Mouse (Mus musculus): ENCODE data around the gene Rasa4. TPM values are rescaled to one million over a fixed set of nuclear protein-coding genes. Genes with fewer than 3 reads are reported as not detected.
A peak's percentile ranks its signal among the peaks of the same experiment; 100 is the strongest.

Gene Rasa4
- total and polyA plus RNA-seq, 2 experiments from 2014 or later = 19.2 to 27.0 TPM

GRCm38 (mm10) chr5:136135571-136136291, 52.0 kb downstream of the Rasa4 start, which contains the start of the genes Lrwd1 and Alkbh4:
TSS of gene Lrwd1 (minus strand) at chr5:136136074.
TSS of gene Alkbh4 (plus strand) at chr5:136136146.
- Histone ChIP-seq H3K9ac (replicated peaks; ENCODE audit: low read length) (peak within 1 kb of the TSS; percentile 77), H3K9me3 (ENCODE audit: low read length) (no peaks in the 10 kb centered on the region), H3K36me3 (ENCODE audit: insufficient read depth, low read length) (peaks cover 16% of the 10 kb centered on the region; the same call in 1 of the 2 replicates), H3K4me3 (ENCODE audit: low read length) (peak within 1 kb of the TSS; percentile 81), H3K4me2 (ENCODE audit: low read depth, low read length) (peak within 1 kb of the TSS; percentile 83), H3K27ac (peak within 1 kb of the TSS; percentile 64), H3K27me3 (ENCODE audit: insufficient read depth, low read length) (no peaks in the 10 kb centered on the region), H3K4me1 (ENCODE audit: insufficient read depth, low read length) (peaks cover 7% of the 10 kb centered on the region)
- peak; percentile 97 for DNase-seq (ENCODE audit: low spot score)
- ATAC-seq = peak; percentile 93
- WGBS = under 1% methylated on average over 60 of the region's 60 CpGs
- peak; percentile 84 for TF ChIP-seq CTCF (IDR thresholded peaks at IDR 0.05; ENCODE audit: low read depth)

GRCm38 (mm10) chr5:136136292-136136990, 52.7 kb downstream of the Rasa4 start:
- H3K36me3 ChIP-seq (ENCODE audit: insufficient read depth, low read length) = peaks cover 24% of the 10 kb centered on the region
- H3K4me1 ChIP-seq (ENCODE audit: insufficient read depth, low read length) = peaks cover 7% of the 10 kb centered on the region
- DNase-seq (ENCODE audit: low spot score) (no peak), ATAC-seq (peak; percentile 7; the same call in 1 of the 2 replicates)
- H3K9me3 ChIP-seq (ENCODE audit: low read length) = no peaks in the 10 kb centered on the region
- H3K27me3 ChIP-seq (ENCODE audit: insufficient read depth, low read length) = no peaks in the 10 kb centered on the region
- H3K4me2 ChIP-seq (ENCODE audit: low read depth, low read length) = peak overlapping the region; percentile 83
- peak overlapping the region; percentile 77 for H3K9ac ChIP-seq (replicated peaks; ENCODE audit: low read length)
- peak overlapping the region; percentile 81 for H3K4me3 ChIP-seq (ENCODE audit: low read length)
- 10% methylated on average over 20 of the region's 20 CpGs for WGBS
- TF ChIP-seq CTCF (IDR thresholded peaks at IDR 0.05; ENCODE audit: low read depth) = no peak
- H3K27ac ChIP-seq = peak overlapping the region; percentile 64

DNA sequence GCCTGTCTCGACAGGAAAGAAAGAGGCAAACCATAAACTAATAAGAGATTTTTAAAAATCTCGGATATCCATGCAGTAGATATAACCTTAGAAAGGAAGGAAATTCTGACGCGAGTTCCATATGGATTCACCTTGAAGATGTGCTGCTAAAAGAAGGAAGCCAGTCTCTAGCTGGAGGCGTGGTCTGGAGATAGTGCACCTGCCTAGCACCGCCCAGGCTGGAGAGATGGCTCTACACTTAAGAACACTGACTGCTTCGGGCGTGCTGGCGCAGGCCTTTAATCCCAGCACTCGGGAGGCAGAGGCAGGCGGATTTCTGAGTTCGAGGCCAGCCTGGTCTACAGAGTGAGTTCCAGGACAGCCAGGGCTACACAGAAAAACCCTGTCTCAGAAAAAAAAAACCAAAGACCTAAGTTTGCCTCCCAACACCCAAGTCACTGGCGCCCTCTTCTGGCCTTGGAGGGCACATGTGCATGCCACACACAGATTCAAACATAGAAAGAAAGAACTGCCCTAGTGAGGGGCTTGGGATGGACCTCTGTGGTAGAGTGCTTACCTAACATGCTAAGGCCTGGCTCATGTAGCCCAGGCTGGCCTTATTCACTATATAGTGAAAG, 54.0 kb downstream of the Rasa4 start:
- Histone ChIP-seq H3K27ac (no peak overlapping the region), H3K9ac (replicated peaks; ENCODE audit: low read length) (no peak overlapping the region), H3K4me2 (ENCODE audit: low read depth, low read length) (no peak overlapping the region), H3K27me3 (ENCODE audit: insufficient read depth, low read length) (no peaks in the 10 kb centered on the region), H3K9me3 (ENCODE audit: low read length) (no peaks in the 10 kb centered on the region), H3K36me3 (ENCODE audit: insufficient read depth, low read length) (peaks cover 22% of the 10 kb centered on the region), H3K4me3 (ENCODE audit: low read length) (no peak overlapping the region), H3K4me1 (ENCODE audit: insufficient read depth, low read length) (peaks cover 7% of the 10 kb centered on the region)
- DNase-seq (ENCODE audit: low spot score) (peak; percentile 66), ATAC-seq (no peak)
- peak; percentile 72 for TF ChIP-seq CTCF (IDR thresholded peaks at IDR 0.05; ENCODE audit: low read depth)
- WGBS = 80% methylated on average over 13 of the region's 13 CpGs

DNA sequence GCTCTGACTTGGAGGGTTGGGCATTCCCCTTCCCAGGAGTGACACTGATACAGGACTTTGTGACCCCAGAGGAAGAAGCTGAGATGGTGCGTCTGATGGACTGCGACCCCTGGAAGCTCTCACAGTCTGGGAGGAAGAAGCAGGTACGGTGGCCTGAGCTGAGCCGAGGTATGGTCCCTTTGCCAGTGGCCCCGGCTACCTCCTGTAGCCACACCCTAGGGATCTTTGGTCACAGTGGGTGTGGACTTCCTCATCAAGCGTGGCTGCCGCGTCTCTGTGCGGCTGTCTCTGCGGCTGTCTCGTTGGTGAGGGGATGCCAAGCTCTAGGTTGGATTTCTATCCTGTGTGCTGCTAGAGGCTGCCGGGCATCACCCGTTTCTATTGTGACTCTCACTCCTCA, 55.7 kb downstream of the Rasa4 start:
- WGBS = 91% methylated on average over 13 of the region's 13 CpGs
- no peak for TF ChIP-seq CTCF (IDR thresholded peaks at IDR 0.05; ENCODE audit: low read depth)
- ATAC-seq = no peak

GRCm38 (mm10) chr5:136140057-136140482, 56.4 kb downstream of the Rasa4 start:
- DNase-seq (ENCODE audit: low spot score) = peak; percentile 37
- H3K9ac ChIP-seq (replicated peaks; ENCODE audit: low read length) = no peak overlapping the region
- 67% methylated on average over 10 of the region's 10 CpGs for WGBS

More for the DNA sequence above, 55.7 kb downstream of the Rasa4 start:
- Histone ChIP-seq H3K36me3 (ENCODE audit: insufficient read depth, low read length) (peaks cover 12% of the 10 kb centered on the region), H3K27me3 (ENCODE audit: insufficient read depth, low read length) (no peaks in the 10 kb centered on the region), H3K4me2 (ENCODE audit: low read depth, low read length) (no peak overlapping the region), H3K9me3 (ENCODE audit: low read length) (no peaks in the 10 kb centered on the region), H3K4me3 (ENCODE audit: low read length) (no peak overlapping the region), H3K9ac (replicated peaks; ENCODE audit: low read length) (no peak overlapping the region), H3K4me1 (ENCODE audit: insufficient read depth, low read length) (peaks cover 7% of the 10 kb centered on the region), H3K27ac (no peak overlapping the region)
- DNase-seq (ENCODE audit: low spot score) = no peak

DNA sequence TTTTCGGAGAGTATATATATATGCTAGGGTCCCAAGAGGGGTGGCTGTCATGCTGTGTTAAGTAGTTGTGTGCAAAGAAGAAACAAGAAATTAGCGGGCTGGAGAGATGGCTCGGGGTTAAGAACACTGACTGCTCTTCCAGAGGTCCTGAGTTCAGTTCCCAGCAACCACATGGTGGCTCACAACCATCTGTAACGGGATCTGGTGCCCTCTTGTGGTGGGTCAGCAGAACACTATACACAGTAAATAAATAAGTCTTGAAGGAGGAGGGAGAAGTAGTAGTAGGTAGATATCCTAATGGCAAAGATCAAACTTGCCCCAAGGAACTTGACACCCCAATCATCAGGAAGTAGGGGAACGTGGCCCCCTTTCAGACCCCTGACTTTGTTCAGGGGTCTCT, 59.0 kb downstream of the Rasa4 start:
- 91% methylated on average over 5 of the region's 5 CpGs for WGBS
- ATAC-seq = no peak
- DNase-seq (ENCODE audit: low spot score) = no peak

More at GRCm38 (mm10) chr5:136140057-136140482, 56.4 kb downstream of the Rasa4 start:
- no peak for TF ChIP-seq CTCF (IDR thresholded peaks at IDR 0.05; ENCODE audit: low read depth)
- H3K27ac ChIP-seq = no peak overlapping the region
- no peaks in the 10 kb centered on the region for H3K9me3 ChIP-seq (ENCODE audit: low read length)
- H3K36me3 ChIP-seq (ENCODE audit: insufficient read depth, low read length) = peaks cover 12% of the 10 kb centered on the region
- no peak for ATAC-seq
- no peaks in the 10 kb centered on the region for H3K27me3 ChIP-seq (ENCODE audit: insufficient read depth, low read length)
- H3K4me3 ChIP-seq (ENCODE audit: low read length) = no peak overlapping the region
- no peak overlapping the region for H3K4me2 ChIP-seq (ENCODE audit: low read depth, low read length)
- peaks cover 7% of the 10 kb centered on the region for H3K4me1 ChIP-seq (ENCODE audit: insufficient read depth, low read length)

More for the DNA sequence above, 59.0 kb downstream of the Rasa4 start:
- Histone ChIP-seq H3K9me3 (ENCODE audit: low read length) (no peaks in the 10 kb centered on the region), H3K36me3 (ENCODE audit: insufficient read depth, low read length) (peaks cover 12% of the 10 kb centered on the region), H3K27ac (no peak overlapping the region), H3K4me1 (ENCODE audit: insufficient read depth, low read length) (no peaks in the 10 kb centered on the region), H3K4me2 (ENCODE audit: low read depth, low read length) (no peak overlapping the region), H3K27me3 (ENCODE audit: insufficient read depth, low read length) (no peaks in the 10 kb centered on the region), H3K4me3 (ENCODE audit: low read length) (no peak overlapping the region), H3K9ac (replicated peaks; ENCODE audit: low read length) (no peak overlapping the region)
- peak; percentile 35; the same call in 1 of the 2 replicates for TF ChIP-seq CTCF (IDR thresholded peaks at IDR 0.05; ENCODE audit: low read depth)

All from hindbrain, postnatal 0 days (tissue).